Mouse (Mus musculus) lung, postnatal 10 days (tissue): ENCODE data around the gene Prrc2a.
A peak's percentile ranks its signal among the peaks of the same experiment; 100 is the strongest.

ENCODE experiments used
- DNase-seq: peaks from one replicate; pipeline ENCODE4 v3.0.0; 2021

The Prrc2a gene

GRCm38 (mm10) chr17:35161421-35161820, 3.3 kb downstream of the Prrc2a start:
- no peak for DNase-seq

GRCm38 (mm10) chr17:35159638-35160037, 5.1 kb downstream of the Prrc2a start:
- no peak for DNase-seq

GRCm38 (mm10) chr17:35158850-35159593, 5.7 kb downstream of the Prrc2a start:
- DNase-seq = no peak

- no peak for DNase-seq
Measured at GRCm38 (mm10) chr17:35157661-35158175, 7.0 kb downstream of the Prrc2a start.

- no peak for DNase-seq
Measured at GRCm38 (mm10) chr17:35157254-35157653, 7.4 kb downstream of the Prrc2a start.

GRCm38 (mm10) chr17:35156461-35157200, 8.1 kb downstream of the Prrc2a start:
- DNase-seq = no peak

- DNase-seq = no peak
Measured at GRCm38 (mm10) chr17:35155451-35155850, 9.2 kb downstream of the Prrc2a start.

- DNase-seq = no peak
Measured at GRCm38 (mm10) chr17:35154616-35155015, 10.1 kb downstream of the Prrc2a start.

- no peak for DNase-seq
Measured at GRCm38 (mm10) chr17:35153931-35154330, 10.8 kb downstream of the Prrc2a start.

GRCm38 (mm10) chr17:35153077-35153476, 11.6 kb downstream of the Prrc2a start:
- no peak for DNase-seq

GRCm38 (mm10) chr17:35152121-35152520, 12.6 kb downstream of the Prrc2a start:
- no peak for DNase-seq

GRCm38 (mm10) chr17:35147922-35148639, 16.6 kb downstream of the Prrc2a start:
- DNase-seq = no peak

GRCm38 (mm10) chr17:35147348-35147747, 17.3 kb downstream of the Prrc2a start:
- DNase-seq = no peak

- no peak for DNase-seq
Measured at GRCm38 (mm10) chr17:35146139-35146538, 18.6 kb downstream of the Prrc2a start.

- no peak for DNase-seq
Measured at GRCm38 (mm10) chr17:35141971-35142370, 22.7 kb downstream of the Prrc2a start.

GRCm38 (mm10) chr17:35140490-35140996, 24.2 kb downstream of the Prrc2a start:
- DNase-seq = no peak

- no peak for DNase-seq
Measured at GRCm38 (mm10) chr17:35139269-35139668, 25.4 kb downstream of the Prrc2a start.

GRCm38 (mm10) chr17:35135591-35136320, 28.9 kb downstream of the Prrc2a start:
- DNase-seq = no peak

GRCm38 (mm10) chr17:35134801-35135590, 29.7 kb downstream of the Prrc2a start, which contains the start of gene Bag6:
Gene Bag6, plus strand, starts transcription at chr17:35135178.
- peak; percentile 96 for DNase-seq

GRCm38 (mm10) chr17:35133517-35133916, 31.2 kb downstream of the Prrc2a start:
- no peak for DNase-seq

- no peak for DNase-seq
Measured at GRCm38 (mm10) chr17:35132174-35132560, 32.5 kb downstream of the Prrc2a start.
